Mouse (Mus musculus): ENCODE measurements around the gene Bcl2a1a.
"Not testable (repeated sequence)": the region's sequence is repeated elsewhere in the genome, so short reads cannot be mapped to it uniquely, and the experiment has no call there.

GRCm38 (mm10) chr9:88953151-88953550 is 3.5 kb upstream of the Bcl2a1a start:
- not testable (repeated sequence) for TF ChIP-seq CTCF, EP300 (IDR thresholded peaks at IDR 0.05; ENCODE audit: low read depth)
